Mouse (Mus musculus) MEL (cell line): ENCODE data around the gene Timeless. TPM values are rescaled to one million over a fixed set of nuclear protein-coding genes. Genes with fewer than 3 reads are reported as not detected.

ENCODE experiments used
- DNase-seq: peaks from one replicate; pipeline ENCODE4 v3.0.0; 2011; ENCODE audit warnings: low read depth, low spot score
- H3K27ac ChIP-seq: 2 replicates; pipeline ENCODE4 v1.5.1; 2012; ENCODE audit warnings: low read depth, mild to moderate bottlenecking, control low read depth, low read length, moderate library complexity; ENCODE audit not compliant: control insufficient read depth
- H3K27me3 ChIP-seq, 2 experiments: fragments of 150-350 bp in 1 of 2; sonication (generic) in 1 of 2; 2 replicates each; pipeline ENCODE4 v1.6.1; 2012; ENCODE audit warnings: low read length in 2 of 2, mild to moderate bottlenecking in 2 of 2, improper control_type of control experiment in 1 of 2, moderate library complexity in 1 of 2; ENCODE audit not compliant: insufficient read depth in 2 of 2, control insufficient read depth in 1 of 2
- H3K36me3 ChIP-seq, 2 experiments: 2 replicates each; pipeline ENCODE4 v1.6.1; 2012 to 2014; ENCODE audit warnings: low read length in 2 of 2, improper control_type of control experiment in 1 of 2, inconsistent platforms in 1 of 2, mild to moderate bottlenecking in 1 of 2; ENCODE audit not compliant: insufficient read depth in 2 of 2, control insufficient read depth in 1 of 2
- H3K4me1 ChIP-seq, 2 experiments: fragments of 150-350 bp in 1 of 2; sonication (generic) in 1 of 2; 2 replicates each; pipeline ENCODE4 v1.6.1; 2012; ENCODE audit warnings: low read length in 2 of 2, improper control_type of control experiment in 1 of 2, mild to moderate bottlenecking in 1 of 2; ENCODE audit not compliant: insufficient read depth in 2 of 2, control insufficient read depth in 1 of 2
- H3K4me3 ChIP-seq, 2 experiments: fragments of 150-350 bp in 1 of 2; sonication (generic) in 1 of 2; 2 replicates each; pipeline ENCODE4 v1.5.1; 2012; ENCODE audit warnings: low read depth in 2 of 2, low read length in 2 of 2, mild to moderate bottlenecking in 2 of 2, moderate library complexity in 2 of 2, control low read depth in 1 of 2, improper control_type of control experiment in 1 of 2; ENCODE audit not compliant: control insufficient read depth in 1 of 2, insufficient read depth in 1 of 2
- H3K79me2 ChIP-seq: 2 replicates; pipeline ENCODE4 v1.6.1; 2012; ENCODE audit warnings: mild to moderate bottlenecking, low read length, moderate library complexity; ENCODE audit not compliant: control insufficient read depth, poor library complexity, insufficient read depth
- H3K9ac ChIP-seq: 2 replicates; pipeline ENCODE4 v1.6.1; 2012; ENCODE audit warnings: low read depth, mild to moderate bottlenecking, control low read depth, low read length, moderate library complexity; ENCODE audit not compliant: control insufficient read depth, poor library complexity, severe bottlenecking
- H3K9me3 ChIP-seq: fragments of 150-350 bp; sonication (generic); replicated peaks from 2 replicates; pipeline ENCODE4 v1.6.1; 2012; ENCODE audit warnings: mild to moderate bottlenecking, low read length, improper control_type of control experiment, moderate library complexity; ENCODE audit not compliant: insufficient read depth
- BHLHE40 ChIP-seq: IDR thresholded peaks from 2 replicates; pipeline ENCODE4 v1.6.1; 2012; ENCODE audit warnings: low read depth, mild to moderate bottlenecking, inconsistent platforms, low read length, improper control_type of control experiment, borderline replicate concordance
- CHD1 ChIP-seq: IDR thresholded peaks from 2 replicates; pipeline ENCODE4 v1.6.1; 2012; ENCODE audit warnings: low read depth, mild to moderate bottlenecking, inconsistent platforms, low read length, improper control_type of control experiment
- CTCF ChIP-seq, 3 experiments: IDR thresholded peaks in 2 of 3; conservative IDR thresholded peaks in 1 of 3; 2 replicates each; pipeline ENCODE4 v1.5.1; 2011 to 2012; ENCODE audit warnings: low read length in 3 of 3, low read depth in 2 of 3, mild to moderate bottlenecking in 2 of 3, improper control_type of control experiment in 1 of 3, inconsistent platforms in 1 of 3, mixed read lengths in 1 of 3, moderate library complexity in 1 of 3; ENCODE audit not compliant: control insufficient read depth in 1 of 3, insufficient read depth in 1 of 3, poor library complexity in 1 of 3, severe bottlenecking in 1 of 3
- E2F4 ChIP-seq: IDR thresholded peaks from 2 replicates; pipeline ENCODE4 v1.6.1; 2011; ENCODE audit warnings: low read depth, low read length, improper control_type of control experiment, borderline replicate concordance
- ELF1 ChIP-seq: IDR thresholded peaks from 2 replicates; pipeline ENCODE4 v1.6.1; 2014; ENCODE audit warnings: low read depth, mild to moderate bottlenecking, inconsistent platforms, low read length, improper control_type of control experiment, moderate library complexity
- ETS1 ChIP-seq: IDR thresholded peaks from 2 replicates; pipeline ENCODE4 v1.6.1; 2012; ENCODE audit warnings: low read depth, mild to moderate bottlenecking, inconsistent platforms, low read length, improper control_type of control experiment, moderate library complexity
- GABPA ChIP-seq: IDR thresholded peaks from 2 replicates; pipeline ENCODE4 v1.6.1; 2012; ENCODE audit warnings: low read depth, mild to moderate bottlenecking, inconsistent platforms, low read length, improper control_type of control experiment, moderate library complexity
- GATA1 ChIP-seq: IDR thresholded peaks from 2 replicates; pipeline ENCODE4 v1.6.1; 2011; ENCODE audit warnings: low read depth, low read length, improper control_type of control experiment
- JUND ChIP-seq: IDR thresholded peaks from 2 replicates; pipeline ENCODE4 v1.6.1; 2011; ENCODE audit warnings: low read depth, mild to moderate bottlenecking, improper control_type of control experiment, low read length
- MAFK ChIP-seq: IDR thresholded peaks from 2 replicates; pipeline ENCODE4 v1.6.1; 2011; ENCODE audit warnings: low read depth, mild to moderate bottlenecking, low read length, improper control_type of control experiment, borderline replicate concordance
- MAX ChIP-seq: IDR thresholded peaks from 2 replicates; pipeline ENCODE4 v1.6.1; 2011; ENCODE audit warnings: low read length, improper control_type of control experiment
- MAZ ChIP-seq: IDR thresholded peaks from 2 replicates; pipeline ENCODE4 v1.6.1; 2012; ENCODE audit warnings: low read depth, mild to moderate bottlenecking, inconsistent platforms, low read length, improper control_type of control experiment
- MEF2A ChIP-seq: IDR thresholded peaks from 2 replicates; pipeline ENCODE4 v1.6.1; 2014; ENCODE audit warnings: low read depth, mild to moderate bottlenecking, inconsistent platforms, low read length, improper control_type of control experiment; ENCODE audit not compliant: poor library complexity, insufficient replicate concordance, severe bottlenecking; ENCODE audit errors: extremely low read depth
- MYB ChIP-seq: IDR thresholded peaks from 2 replicates; pipeline ENCODE4 v1.6.1; 2011; ENCODE audit warnings: mild to moderate bottlenecking, low read depth, low read length, improper control_type of control experiment
- POLR2A ChIP-seq, 2 experiments: IDR thresholded peaks; 2 replicates each; pipeline ENCODE4 v1.6.1; 2011 to 2012; ENCODE audit warnings: low read length in 2 of 2, mild to moderate bottlenecking in 2 of 2, control low read depth in 1 of 2, improper control_type of control experiment in 1 of 2, low read depth in 1 of 2, moderate library complexity in 1 of 2; ENCODE audit not compliant: control insufficient read depth in 1 of 2, insufficient read depth in 1 of 2, poor library complexity in 1 of 2
- POLR2AphosphoS2 ChIP-seq: IDR thresholded peaks from 2 replicates; pipeline ENCODE4 v1.6.1; 2011; ENCODE audit warnings: low read length, improper control_type of control experiment
- POLR2AphosphoS5 ChIP-seq: IDR thresholded peaks from 2 replicates; pipeline ENCODE4 v1.6.1; 2012; ENCODE audit warnings: low read depth, borderline replicate concordance, mild to moderate bottlenecking, inconsistent platforms, low read length, moderate library complexity, mixed read lengths
- RAD21 ChIP-seq: IDR thresholded peaks from 2 replicates; pipeline ENCODE4 v1.6.1; 2011; ENCODE audit warnings: mild to moderate bottlenecking, low read depth, low read length, improper control_type of control experiment
- SMC3 ChIP-seq: IDR thresholded peaks from 2 replicates; pipeline ENCODE4 v1.6.1; 2011; ENCODE audit warnings: low read depth, low read length, improper control_type of control experiment
- TCF12 ChIP-seq: IDR thresholded peaks from 2 replicates; pipeline ENCODE4 v1.6.1; 2014; ENCODE audit warnings: low read depth, mild to moderate bottlenecking, inconsistent platforms, low read length, improper control_type of control experiment, moderate library complexity
- UBTF ChIP-seq: IDR thresholded peaks from 2 replicates; pipeline ENCODE4 v1.6.1; 2012; ENCODE audit warnings: low read depth, mild to moderate bottlenecking, inconsistent platforms, low read length, improper control_type of control experiment, moderate library complexity, borderline replicate concordance; ENCODE audit not compliant: insufficient read depth
- USF2 ChIP-seq, 2 experiments: IDR thresholded peaks; 2 replicates each; pipeline ENCODE4 v1.6.1; 2011 to 2012; ENCODE audit warnings: improper control_type of control experiment in 2 of 2, low read length in 2 of 2, borderline replicate concordance in 1 of 2, inconsistent platforms in 1 of 2, low read depth in 1 of 2, mild to moderate bottlenecking in 1 of 2; ENCODE audit not compliant: insufficient read depth in 1 of 2
- ZKSCAN1 ChIP-seq: IDR thresholded peaks from 2 replicates; pipeline ENCODE4 v1.6.1; 2012; ENCODE audit warnings: low read depth, mild to moderate bottlenecking, inconsistent platforms, low read length, improper control_type of control experiment, moderate library complexity
- ZMIZ1 ChIP-seq: IDR thresholded peaks from 2 replicates; pipeline ENCODE4 v1.6.1; 2012; ENCODE audit warnings: low read depth, mild to moderate bottlenecking, inconsistent platforms, low read length, improper control_type of control experiment, moderate library complexity
- ZNF384 ChIP-seq: IDR thresholded peaks from 2 replicates; pipeline ENCODE4 v1.6.1; 2012; ENCODE audit warnings: low read depth, mild to moderate bottlenecking, inconsistent platforms, low read length, improper control_type of control experiment
- polyA plus RNA-seq, 2 experiments: library from polyadenylated mRNA; stranded (reverse) in 1 of 2; unstranded in 1 of 2; fragments of >175 nt in 1 of 2; fragments of >200 nt in 1 of 2; gene quantifications; 2 replicates each; pipeline versions ENCODE4 v1.2.1 to v1.2.4; 2012; ENCODE audit warnings: low replicate concordance in 2 of 2, low read depth in 1 of 2; ENCODE audit not compliant: insufficient read length in 2 of 2, insufficient read depth in 1 of 2, missing spikeins in 1 of 2
- total RNA-seq: library from RNA; depleted of rRNA; stranded (reverse); fragments of 300-350 nt; gene quantifications from 2 replicates; pipeline ENCODE4 v1.2.3, GENCODE M21; 2012

Gene Timeless
- total and polyA plus RNA-seq, 3 experiments, result 49.3 to 627 (median 89.8) TPM

DNA sequence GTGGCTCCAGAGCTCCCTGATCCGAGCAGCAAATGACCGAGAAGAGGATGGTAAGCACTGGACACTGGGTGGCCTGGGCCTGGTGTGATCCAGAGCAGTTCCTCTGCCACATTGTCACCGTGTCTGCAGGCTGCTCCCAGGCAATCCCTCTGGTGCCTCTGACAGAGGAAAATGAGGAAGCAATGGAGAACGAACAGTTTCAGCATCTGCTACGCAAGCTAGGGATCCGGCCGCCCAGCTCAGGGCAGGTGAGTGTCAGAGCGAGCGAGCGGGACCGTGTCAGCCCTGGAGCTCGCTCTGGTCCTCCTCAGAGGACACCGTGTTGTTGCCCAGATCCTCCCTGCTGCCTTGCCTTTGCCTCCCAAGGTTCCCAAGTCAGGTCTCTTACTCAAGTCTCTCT is 18.7 kb downstream of the Timeless start:
- H3K4me1 ChIP-seq, result no peaks in the 10 kb centered on the region
- DNase-seq, result no peak
- no peak overlapping the region for H3K27ac ChIP-seq
- no peak overlapping the region for H3K4me3 ChIP-seq
- no peak for TF ChIP-seq ZMIZ1
- H3K9ac ChIP-seq, result no peak overlapping the region
- H3K36me3 ChIP-seq, result peaks cover 0 to 5% of the 10 kb centered on the region in 2 experiments; a peak in 2 of 4 replicates
- H3K27me3 ChIP-seq, result no peaks in the 10 kb centered on the region
- H3K79me2 ChIP-seq, result no peaks in the 10 kb centered on the region
- no peaks in the 10 kb centered on the region for H3K9me3 ChIP-seq

- no peak for TF ChIP-seq GABPA
- no peak for TF ChIP-seq JUND
- TF ChIP-seq POLR2AphosphoS5, result no peak
- TF ChIP-seq TCF12, result no peak
- no peak for TF ChIP-seq UBTF
- TF ChIP-seq CHD1, result no peak
- TF ChIP-seq SMC3, result no peak
- TF ChIP-seq GATA1, result no peak
- TF ChIP-seq MYB, result no peak
- no peak for TF ChIP-seq CTCF (IDR thresholded peaks at IDR 0.05 in 2 of 3, conservative IDR thresholded peaks at IDR 0.05 in 1 of 3; ENCODE audit: control insufficient read depth in 1 of 3, insufficient read depth in 1 of 3, low read depth in 2 of 3, low read length in 3 of 3, poor library complexity in 1 of 3, severe bottlenecking in 1 of 3)
- no peak for TF ChIP-seq ETS1
- TF ChIP-seq ZMIZ1, result no peak
- TF ChIP-seq, all 39 proteins: peak for 0
- no peak within 1 kb of the TSS for H3K4me3 ChIP-seq
- peaks cover 0 to 5% of the 10 kb centered on the region in 2 experiments; a peak in 3 of 4 replicates for H3K36me3 ChIP-seq
- no peaks in the 10 kb centered on the region for H3K27me3 ChIP-seq
- no peaks in the 10 kb centered on the region for H3K79me2 ChIP-seq
- peaks cover 0 to 2% of the 10 kb centered on the region in 2 experiments; a peak in 1 of 4 replicates for H3K4me1 ChIP-seq
- no peak for DNase-seq
- H3K27ac ChIP-seq, result no peak within 1 kb of the TSS
- H3K9ac ChIP-seq, result no peak within 1 kb of the TSS
- H3K9me3 ChIP-seq, result no peaks in the 10 kb centered on the region
Measured at GRCm38 (mm10) chr10:128253677-128254255, 21.9 kb downstream of the Timeless start, which contains the start of gene Apon. Gene Apon, plus strand, starts transcription at chr10:128254096.

GRCm38 (mm10) chr10:128255925-128256324 is 24.1 kb downstream of the Timeless start:
- H3K9me3 ChIP-seq, result no peaks in the 10 kb centered on the region
- DNase-seq, result no peak
- TF ChIP-seq UBTF (no peak), ZKSCAN1 (no peak), BHLHE40 (no peak), ELF1 (no peak), POLR2AphosphoS5 (no peak), MAZ (no peak), SMC3 (no peak), MAFK (no peak), POLR2AphosphoS2 (no peak), USF2 (IDR thresholded peaks at IDR 0.05; ENCODE audit: borderline replicate concordance in 1 of 2, insufficient read depth in 1 of 2, low read depth in 1 of 2, low read length in 2 of 2) (no peak), E2F4 (no peak), CHD1 (no peak), MEF2A (no peak), GATA1 (no peak), RAD21 (no peak), MAX (no peak), ZNF384 (no peak), POLR2A (IDR thresholded peaks at IDR 0.05; ENCODE audit: control insufficient read depth in 1 of 2, insufficient read depth in 1 of 2, low read depth in 1 of 2, low read length in 2 of 2, poor library complexity in 1 of 2) (no peak)

More at GRCm38 (mm10) chr10:128255925-128256324, 24.1 kb downstream of the Timeless start:
- Histone ChIP-seq H3K4me1 (peaks cover 0 to 8% of the 10 kb centered on the region in 2 experiments; a peak in 3 of 4 replicates), H3K4me3 (no peak overlapping the region), H3K27ac (no peak overlapping the region), H3K36me3 (peaks cover 0 to 2% of the 10 kb centered on the region in 2 experiments), H3K9ac (no peak overlapping the region), H3K27me3 (no peaks in the 10 kb centered on the region), H3K79me2 (no peaks in the 10 kb centered on the region)
